Comparison of ENCODE assay signal across 9 mouse cellular contexts in the genomic region with DNA sequence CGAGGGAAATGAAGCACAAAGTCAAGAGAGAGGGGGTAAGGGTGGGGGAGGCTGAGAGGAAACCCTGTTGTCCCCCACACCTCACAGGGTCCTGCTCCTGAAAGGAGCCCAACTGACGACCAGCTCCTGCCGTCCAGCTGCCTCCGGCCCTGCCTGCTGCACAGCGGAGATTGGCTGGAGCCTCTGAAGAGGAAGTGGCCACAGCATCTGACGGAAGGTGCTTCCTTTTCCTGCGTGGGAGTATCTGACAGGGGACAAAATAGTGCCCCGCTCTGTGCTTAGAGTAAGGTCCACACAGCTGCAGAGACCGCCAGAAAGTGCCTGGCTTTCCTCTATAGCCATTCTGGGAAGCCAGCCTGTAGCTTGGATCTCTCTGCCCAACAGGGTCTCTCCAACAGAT. TPM values are rescaled to one million over a fixed set of nuclear protein-coding genes. Genes with fewer than 3 reads are reported as not detected.
A peak's percentile ranks its signal among the peaks of the same experiment; 100 is the strongest.
DNase-seq lines count a peak whose midpoint lies in the region; ATAC-seq and TF ChIP-seq lines count a peak whose summit lies in the region.
"Had no signal": no experiment of that assay in that cellular context is flagged by ENCODE, and none has a peak within 500 bp of the region (broad histone marks: within the 10 kb centered on the region; RNA-seq: fewer than 3 reads in every experiment).

No protein-coding gene starts in this region.

- peak; percentile 62; the same call in 1 of the 2 replicates for TF ChIP-seq POLR2A in CH12.LX (IDR thresholded peaks at IDR 0.05; ENCODE audit: low read depth, low read length)
- peak; percentile 73; the same call in 1 of the 2 replicates for TF ChIP-seq POLR2A in bone marrow, adult 2 months (IDR thresholded peaks at IDR 0.05; ENCODE audit: borderline replicate concordance, control insufficient read depth, low read depth, low read length)

- H3K27me3 ChIP-seq in CH12.LX (replicated peaks) = no peaks in the 10 kb centered on the region
- H3K27me3 ChIP-seq in liver, embryonic 14.5 days (ENCODE audit: control insufficient read depth, insufficient read depth, low read length) = no peaks in the 10 kb centered on the region; the same call in 1 of the 2 replicates
- H3K27me3 ChIP-seq in forebrain, embryonic 13.5 days = no peaks in the 10 kb centered on the region

- DNase-seq in CH12.LX (ENCODE audit: extremely low read depth) = no peak
- DNase-seq in heart, postnatal 4 days = peak; percentile 60
- DNase-seq in liver, embryonic 14.5 days (ENCODE audit: low read depth in 3 of 3, low spot score in 3 of 3) = no peak
- DNase-seq in spleen, postnatal 36 days (ENCODE audit: low spot score in 2 of 2) = peak; percentile 78 to 80
- DNase-seq in ovary, adult 18-20 months (ENCODE audit: low spot score) = no peak
- DNase-seq in yolk sac, embryonic 10.5 days (ENCODE audit: low spot score) = no peak

- WGBS in bone marrow, adult 2 months = 2% methylated on average over 9 of the region's 9 CpGs
- 14% methylated on average over 9 of the region's 9 CpGs for WGBS in liver, embryonic 14.5 days (ENCODE audit: insufficient replicate concordance)
- 84% methylated on average over 9 of the region's 9 CpGs for WGBS in forebrain, embryonic 13.5 days

- H3K36me3 ChIP-seq in CH12.LX (replicated peaks in 1 of 2; ENCODE audit: control insufficient read depth in 1 of 2, insufficient read depth in 1 of 2, low read length in 1 of 2) = peaks cover 10 to 51% of the 10 kb centered on the region in 2 experiments
- H3K36me3 ChIP-seq in liver, embryonic 14.5 days (replicated peaks; ENCODE audit: control insufficient read depth, insufficient read depth, low read depth) = no peaks in the 10 kb centered on the region
- H3K36me3 ChIP-seq in forebrain, embryonic 13.5 days (ENCODE audit: poor library complexity, severe bottlenecking) = no peaks in the 10 kb centered on the region
- H3K36me3 ChIP-seq: midbrain, embryonic 12.5 days had no signal

- no peak for TF ChIP-seq RAD21 in CH12.LX (IDR thresholded peaks at IDR 0.05; ENCODE audit: low read depth, low read length)

- no peaks in the 10 kb centered on the region for H3K79me2 ChIP-seq in CH12.LX (replicated peaks; ENCODE audit: control insufficient read depth, extremely low read depth, insufficient read depth, poor library complexity, severe bottlenecking)

- TF ChIP-seq EP300 in CH12.LX (IDR thresholded peaks at IDR 0.05; ENCODE audit: low read length) = no peak
- TF ChIP-seq EP300 in liver, embryonic 14.5 days (IDR thresholded peaks at IDR 0.05; ENCODE audit: low read depth) = no peak

- TF ChIP-seq CTCF in CH12.LX (conservative IDR thresholded peaks at IDR 0.05 in 1 of 2, IDR thresholded peaks at IDR 0.05 in 1 of 2; ENCODE audit: low read depth in 2 of 2, low read length in 2 of 2) = no peak
- TF ChIP-seq CTCF in bone marrow, adult 2 months (IDR thresholded peaks at IDR 0.05; ENCODE audit: control insufficient read depth, insufficient read depth, low read length) = no peak
- no peak for TF ChIP-seq CTCF in liver, embryonic 14.5 days (IDR thresholded peaks at IDR 0.05; ENCODE audit: low read depth)

- 0 out of 2 replicates have a peak, but pooled peaks have one; percentile 26 for ATAC-seq in liver, embryonic 14.5 days (ENCODE audit: insufficient read depth)
- no peak for ATAC-seq in forebrain, embryonic 13.5 days

- H3K4me3 ChIP-seq in CH12.LX (replicated peaks in 1 of 3; ENCODE audit: low read depth in 2 of 3, low read length in 2 of 3, poor library complexity in 1 of 3) = peak overlapping the region; percentile 63 to 69 (median 65)
- peak overlapping the region; percentile 79 for H3K4me3 ChIP-seq in bone marrow, adult 2 months (replicated peaks; ENCODE audit: control insufficient read depth, low read depth, low read length)
- peak overlapping the region; percentile 6 to 36 for H3K4me3 ChIP-seq in liver, embryonic 14.5 days (ENCODE audit: insufficient read depth in 1 of 2, low read depth in 2 of 2, low read length in 2 of 2)
- no peak overlapping the region for H3K4me3 ChIP-seq in forebrain, embryonic 13.5 days
- H3K4me3 ChIP-seq: midbrain, embryonic 12.5 days had no signal

- H3K9me3 ChIP-seq in CH12.LX (replicated peaks; ENCODE audit: low read length) = no peaks in the 10 kb centered on the region
- no peaks in the 10 kb centered on the region for H3K9me3 ChIP-seq in liver, embryonic 14.5 days (ENCODE audit: control insufficient read depth, low read length)
- H3K9me3 ChIP-seq in forebrain, embryonic 13.5 days (replicated peaks) = no peaks in the 10 kb centered on the region
- H3K9me3 ChIP-seq: midbrain, embryonic 12.5 days had no signal

- dilution Hi-C loops in CH12.LX (cut with MboI; ENCODE audit: extremely low pct_ligation_motif_present, extremely low pct_unique_long_range_greater_than_20kb, low sequenced_read_pairs) = no loop called here

- H3K27ac ChIP-seq in CH12.LX (ENCODE audit: insufficient read depth, low read depth) = no peak overlapping the region
- H3K27ac ChIP-seq in bone marrow, adult 2 months (ENCODE audit: control insufficient read depth, insufficient read depth, low read depth, low read length, poor library complexity) = peak overlapping the region; percentile 84
- no peak overlapping the region for H3K27ac ChIP-seq in liver, embryonic 14.5 days
- H3K27ac ChIP-seq in forebrain, embryonic 13.5 days = no peak overlapping the region
- H3K27ac ChIP-seq: midbrain, embryonic 12.5 days had no signal

- H3K4me1 ChIP-seq in CH12.LX (ENCODE audit: control insufficient read depth in 1 of 2, insufficient read depth in 2 of 2) = peaks cover 16 to 65% of the 10 kb centered on the region in 2 experiments; a peak in 3 of 4 replicates
- peaks cover 23% of the 10 kb centered on the region for H3K4me1 ChIP-seq in bone marrow, adult 2 months (ENCODE audit: control insufficient read depth, insufficient read depth, low read length)
- peaks cover 0 to 10% of the 10 kb centered on the region in 2 experiments for H3K4me1 ChIP-seq in liver, embryonic 14.5 days (replicated peaks; ENCODE audit: control insufficient read depth in 2 of 2, insufficient read depth in 2 of 2, low read length in 1 of 2)
- no peaks in the 10 kb centered on the region for H3K4me1 ChIP-seq in forebrain, embryonic 13.5 days
- H3K4me1 ChIP-seq: midbrain, embryonic 12.5 days had no signal

- 0 out of 2 replicates have a peak overlapping the region, but pooled peaks have one; percentile 21 for H3K4me2 ChIP-seq in CH12.LX (ENCODE audit: insufficient read depth, low read depth, poor library complexity, severe bottlenecking)
- H3K4me2 ChIP-seq in liver, embryonic 14.5 days (ENCODE audit: low read depth) = peak overlapping the region; percentile 13; the same call in 1 of the 2 replicates
- H3K4me2 ChIP-seq in forebrain, embryonic 13.5 days = no peak overlapping the region
- H3K4me2 ChIP-seq: midbrain, embryonic 12.5 days had no signal

- peak overlapping the region; percentile 46 for H3K9ac ChIP-seq in CH12.LX (ENCODE audit: insufficient read depth, low read depth)
- H3K9ac ChIP-seq in liver, embryonic 14.5 days (replicated peaks) = no peak overlapping the region
- H3K9ac ChIP-seq in forebrain, embryonic 13.5 days = no peak overlapping the region
- H3K9ac ChIP-seq: midbrain, embryonic 12.5 days had no signal

- in situ Hi-C loops in CH12.LX (cut with MboI; ENCODE audit: low pct_ligation_motif_present, low pct_unique_long_range_greater_than_20kb, low sequenced_read_pairs) = no loop called here

TF ChIP-seq in CH12.LX, 34 proteins besides CTCF, POLR2A, EP300 and RAD21:
- peak; percentile 57 for TF ChIP-seq ELF1 (IDR thresholded peaks at IDR 0.05; ENCODE audit: low read depth, low read length)
- TF ChIP-seq NELFE (IDR thresholded peaks at IDR 0.05; ENCODE audit: low read depth, low read length) = peak; percentile 21; the same call in 1 of the 2 replicates
- TF ChIP-seq HCFC1 (IDR thresholded peaks at IDR 0.05; ENCODE audit: low read depth, low read length) = peak; percentile 51; the same call in 1 of the 2 replicates
- TF ChIP-seq BHLHE40 (IDR thresholded peaks at IDR 0.05; ENCODE audit: low read depth, low read length) = no peak
- no peak for TF ChIP-seq IRF4 (IDR thresholded peaks at IDR 0.05; ENCODE audit: low read depth, low read length)

RNA-seq across cellular contexts. Expression of gene Arhgap25, which starts 36.9 kb away (rescaled TPM):
- total RNA-seq in CH12.LX (2012; rRNA removed) (9.3 and 11.7 TPM in 2 replicates), CH12.LX (2014; rRNA removed) (11.2 and 12.5 TPM in 2 replicates)
- polyA plus RNA-seq in CH12.LX (2012; ENCODE audit: insufficient read length, low read depth) = 16.5 TPM in 2 replicates
- 9.9 and 24.4 TPM in 2 replicates for polyA plus RNA-seq in bone marrow, adult 2 months (2011; ENCODE audit: insufficient read depth, insufficient read length, low replicate concordance, missing spikeins)
- total RNA-seq in heart, postnatal 4 days (2021) = 1 to 10 TPM; 5.2 to 6.1 TPM
- polyA plus RNA-seq in liver, embryonic 14.5 days (2012; rRNA removed) = 1.2 and 1.5 TPM in 2 replicates
- 2.3 and 2.6 TPM in 2 replicates for polyA plus RNA-seq in liver, embryonic 14.5 days (2014; fragmentation: Nextera tagmentation; extraction: Ambion mirVana)
- 1.2 and 1.8 TPM in 2 replicates for polyA plus RNA-seq in forebrain, embryonic 13.5 days (2015; fragmentation: Nextera tagmentation; extraction: Ambion mirVana)

Comparison
In these comparisons a context has a peak if more than half of its experiments do, and no peak if none do; other contexts are left out.
1. DNase-seq: peak in heart, postnatal 4 days (single experiment) and spleen, postnatal 36 days (2 of 2); none in CH12.LX (single experiment), liver, embryonic 14.5 days (0 of 3), ovary, adult 18-20 months (single experiment) and yolk sac, embryonic 10.5 days (single experiment).